Mouse (Mus musculus) CH12.LX (cell line): ENCODE results near the gene Abtb1. TPM values are rescaled to one million over a fixed set of nuclear protein-coding genes. Genes with fewer than 3 reads are reported as not detected.

Source experiments
- DNase-seq: peaks from one replicate; pipeline ENCODE4 v3.0.0-alpha.2; 2013; ENCODE audit errors: extremely low read depth
- H3K27ac ChIP-seq: 2 replicates; pipeline ENCODE4 v1.5.1; 2012; ENCODE audit warnings: low read depth, mild to moderate bottlenecking, control low read depth, moderate library complexity; ENCODE audit not compliant: insufficient read depth
- H3K27me3 ChIP-seq: replicated peaks from 2 replicates; pipeline ENCODE3; 2012; ENCODE audit warnings: inconsistent platforms
- H3K36me3 ChIP-seq, 2 experiments: replicated peaks in 1 of 2; 2 replicates each; pipeline versions ENCODE3 to v1.6.1; 2012; ENCODE audit warnings: inconsistent platforms in 1 of 2, low read length in 1 of 2, mild to moderate bottlenecking in 1 of 2, mixed read lengths in 1 of 2, moderate library complexity in 1 of 2; ENCODE audit not compliant: control insufficient read depth in 1 of 2, insufficient read depth in 1 of 2
- H3K4me1 ChIP-seq, 2 experiments: 2 replicates each; pipeline ENCODE4 v1.6.1; 2012; ENCODE audit warnings: inconsistent platforms in 1 of 2, moderate library complexity in 1 of 2; ENCODE audit not compliant: insufficient read depth in 2 of 2, control insufficient read depth in 1 of 2
- H3K4me2 ChIP-seq: 2 replicates; pipeline ENCODE4 v1.6.1; 2012; ENCODE audit warnings: low read depth, mild to moderate bottlenecking, control low read depth; ENCODE audit not compliant: poor library complexity, insufficient read depth, severe bottlenecking
- H3K4me3 ChIP-seq, 3 experiments: fragments of 150-350 bp in 1 of 3; sonication (generic) in 1 of 3; replicated peaks in 1 of 3; 2 replicates each; pipeline versions ENCODE3 to v1.5.1; 2011 to 2012; ENCODE audit warnings: low read depth in 2 of 3, low read length in 2 of 3, mild to moderate bottlenecking in 2 of 3, moderate library complexity in 2 of 3, control low read depth in 1 of 3, improper control_type of control experiment in 1 of 3, inconsistent platforms in 1 of 3, mixed read lengths in 1 of 3; ENCODE audit not compliant: poor library complexity in 1 of 3
- H3K79me2 ChIP-seq: replicated peaks from 2 replicates; pipeline ENCODE4 v1.6.1; 2012; ENCODE audit warnings: mild to moderate bottlenecking, moderate library complexity; ENCODE audit not compliant: control insufficient read depth, poor library complexity, insufficient read depth, severe bottlenecking; ENCODE audit errors: extremely low read depth
- H3K9ac ChIP-seq: 2 replicates; pipeline ENCODE4 v1.6.1; 2012; ENCODE audit warnings: low read depth, mild to moderate bottlenecking, control low read depth, moderate library complexity; ENCODE audit not compliant: insufficient read depth
- H3K9me3 ChIP-seq: replicated peaks from 2 replicates; pipeline ENCODE3; 2012; ENCODE audit warnings: low read length, inconsistent platforms, mixed read lengths
- BHLHE40 ChIP-seq: IDR thresholded peaks from 2 replicates; pipeline ENCODE4 v1.6.1; 2011; ENCODE audit warnings: mild to moderate bottlenecking, low read depth, low read length, improper control_type of control experiment
- CHD2 ChIP-seq: IDR thresholded peaks from 2 replicates; pipeline ENCODE4 v1.6.1; 2011; ENCODE audit warnings: low read length, improper control_type of control experiment
- CTCF ChIP-seq, 2 experiments: IDR thresholded peaks in 1 of 2; conservative IDR thresholded peaks in 1 of 2; 2 replicates each; pipeline ENCODE4 v1.5.1; 2011 to 2012; ENCODE audit warnings: low read depth in 2 of 2, low read length in 2 of 2, improper control_type of control experiment in 1 of 2, inconsistent platforms in 1 of 2, mild to moderate bottlenecking in 1 of 2, moderate library complexity in 1 of 2
- ELF1 ChIP-seq: IDR thresholded peaks from 2 replicates; pipeline ENCODE4 v1.6.1; 2014; ENCODE audit warnings: low read depth, mild to moderate bottlenecking, inconsistent platforms, low read length, improper control_type of control experiment
- JUN ChIP-seq: IDR thresholded peaks from 2 replicates; pipeline ENCODE4 v1.6.1; 2011; ENCODE audit warnings: low read depth, mild to moderate bottlenecking, low read length, improper control_type of control experiment, moderate library complexity; ENCODE audit not compliant: insufficient read depth
- JUND ChIP-seq: conservative IDR thresholded peaks from 2 replicates; pipeline ENCODE4 v1.6.1; 2011; ENCODE audit warnings: low read depth, low read length, improper control_type of control experiment
- KAT2A ChIP-seq: IDR thresholded peaks from 2 replicates; pipeline ENCODE4 v1.6.1; 2012; ENCODE audit warnings: low read length, improper control_type of control experiment, inconsistent platforms; ENCODE audit not compliant: insufficient replicate concordance
- MAFK ChIP-seq: IDR thresholded peaks from 2 replicates; pipeline ENCODE4 v1.6.1; 2011; ENCODE audit warnings: low read length, improper control_type of control experiment; ENCODE audit not compliant: insufficient replicate concordance
- MAX ChIP-seq: IDR thresholded peaks from 2 replicates; pipeline ENCODE4 v1.6.1; 2011; ENCODE audit warnings: low read length, improper control_type of control experiment
- MXI1 ChIP-seq: IDR thresholded peaks from 2 replicates; pipeline ENCODE4 v1.6.1; 2011; ENCODE audit warnings: mild to moderate bottlenecking, low read depth, low read length, improper control_type of control experiment
- MYC ChIP-seq: IDR thresholded peaks from 2 replicates; pipeline ENCODE4 v1.6.1; 2011; ENCODE audit warnings: low read depth, mild to moderate bottlenecking, improper control_type of control experiment, low read length
- NRF1 ChIP-seq: IDR thresholded peaks from 2 replicates; pipeline ENCODE4 v1.6.1; 2014; ENCODE audit warnings: low read depth, mild to moderate bottlenecking, inconsistent platforms, low read length, improper control_type of control experiment, moderate library complexity
- RAD21 ChIP-seq: IDR thresholded peaks from 2 replicates; pipeline ENCODE4 v1.6.1; 2011; ENCODE audit warnings: low read depth, mild to moderate bottlenecking, low read length, improper control_type of control experiment, moderate library complexity
- RCOR1 ChIP-seq: conservative IDR thresholded peaks from 2 replicates; pipeline ENCODE4 v1.6.1; 2012; ENCODE audit warnings: low read depth, mild to moderate bottlenecking, inconsistent platforms, low read length, improper control_type of control experiment
- SMC3 ChIP-seq: IDR thresholded peaks from 2 replicates; pipeline ENCODE4 v1.6.1; 2011; ENCODE audit warnings: low read depth, low read length, improper control_type of control experiment
- TBP ChIP-seq: conservative IDR thresholded peaks from 2 replicates; pipeline ENCODE4 v1.6.1; 2011; ENCODE audit warnings: low read depth, low read length, improper control_type of control experiment
- TCF12 ChIP-seq: IDR thresholded peaks from 2 replicates; pipeline ENCODE4 v1.6.1; 2014; ENCODE audit warnings: low read depth, mild to moderate bottlenecking, inconsistent platforms, low read length, improper control_type of control experiment
- USF2 ChIP-seq: conservative IDR thresholded peaks from 2 replicates; pipeline ENCODE4 v1.6.1; 2011; ENCODE audit warnings: low read depth, low read length, improper control_type of control experiment
- ZKSCAN1 ChIP-seq: IDR thresholded peaks from 2 replicates; pipeline ENCODE4 v1.6.1; 2012; ENCODE audit warnings: low read depth, inconsistent platforms, low read length, improper control_type of control experiment, borderline replicate concordance
- ZNF384 ChIP-seq: IDR thresholded peaks from 2 replicates; pipeline ENCODE4 v1.6.1; 2012; ENCODE audit warnings: low read depth, low read length, improper control_type of control experiment, inconsistent platforms
- dilution Hi-C: fragments of 300-500 bp; cut with MboI; formaldehyde crosslinking; loops from 2 replicates; pipeline ENCODE4 v1.14.3; 2020; ENCODE audit warnings: low sequenced_read_pairs; ENCODE audit not compliant: extremely low pct_unique_long_range_greater_than_20kb, extremely low pct_ligation_motif_present
- in situ Hi-C: fragments of 300-500 bp; cut with MboI; formaldehyde crosslinking; loops from 3 replicates; pipeline ENCODE4 v1.14.3; 2019; ENCODE audit warnings: low sequenced_read_pairs, low pct_ligation_motif_present, low pct_unique_long_range_greater_than_20kb, mixed read lengths
- polyA plus RNA-seq: library from polyadenylated mRNA; unstranded; fragments of >175 nt; gene quantifications from 2 replicates; pipeline ENCODE4 v1.2.1, GENCODE M21; 2012; ENCODE audit warnings: low read depth; ENCODE audit not compliant: insufficient read length
- total RNA-seq, 2 experiments: library from RNA; depleted of rRNA; stranded (reverse); fragments of 300-350 nt in 1 of 2; fragments of >200 nt in 1 of 2; gene quantifications; 2 replicates each; pipeline ENCODE4 v1.2.3; 2012 to 2014

Gene Abtb1
- total and polyA plus RNA-seq, 3 experiments, result 13.0 to 20.8 (median 18.4) TPM

GRCm38 (mm10) chr6:88855636-88856035 lies 13.9 kb upstream of the Abtb1 start (continued):
- TF ChIP-seq CHD2, result no peak
- no peak for TF ChIP-seq NRF1
- TF ChIP-seq MAFK, result no peak
- no peak for TF ChIP-seq ELF1
- TF ChIP-seq MYC, result no peak

GRCm38 (mm10) chr6:88854509-88854908 lies 12.7 kb upstream of the Abtb1 start:
- no peak overlapping the region for H3K9ac ChIP-seq
- dilution Hi-C loops, result no loop called here
- DNase-seq, result no peak

GRCm38 (mm10) chr6:88850034-88850433 lies 8.2 kb upstream of the Abtb1 start:
- H3K27ac ChIP-seq, result no peak overlapping the region
- H3K9ac ChIP-seq, result no peak overlapping the region
- no peak overlapping the region for H3K4me3 ChIP-seq
- H3K4me2 ChIP-seq, result no peak overlapping the region
- H3K36me3 ChIP-seq, result no peaks in the 10 kb centered on the region
- H3K4me1 ChIP-seq, result peaks cover 4 to 12% of the 10 kb centered on the region in 2 experiments; a peak in 3 of 4 replicates
- peaks cover 5% of the 10 kb centered on the region for H3K9me3 ChIP-seq
- TF ChIP-seq SMC3 (peak; percentile 39), TBP (no peak), CTCF (conservative IDR thresholded peaks at IDR 0.05 in 1 of 2, IDR thresholded peaks at IDR 0.05 in 1 of 2; ENCODE audit: low read depth in 2 of 2, low read length in 2 of 2) (peak in 1 of 2 experiments; percentile 44; a peak in 2 of 4 replicates), ELF1 (no peak), RCOR1 (no peak), ZKSCAN1 (no peak), RAD21 (peak; percentile 20)
- no peaks in the 10 kb centered on the region for H3K79me2 ChIP-seq
- in situ Hi-C loops, result no loop called here
- no peaks in the 10 kb centered on the region for H3K27me3 ChIP-seq
- dilution Hi-C loops, result no loop called here
- DNase-seq, result no peak

More at GRCm38 (mm10) chr6:88854509-88854908, 12.7 kb upstream of the Abtb1 start:
- Histone ChIP-seq H3K27ac (no peak overlapping the region), H3K4me3 (no peak overlapping the region), H3K9me3 (peaks cover 5% of the 10 kb centered on the region), H3K36me3 (no peaks in the 10 kb centered on the region), H3K27me3 (no peaks in the 10 kb centered on the region), H3K4me2 (no peak overlapping the region), H3K4me1 (peaks cover 0 to 15% of the 10 kb centered on the region in 2 experiments; a peak in 2 of 4 replicates), H3K79me2 (no peaks in the 10 kb centered on the region)
- in situ Hi-C loops, result no loop called here
- no peak for TF ChIP-seq MXI1
- no peak for TF ChIP-seq MAFK
- no peak for TF ChIP-seq TCF12
- TF ChIP-seq JUN, result no peak
- TF ChIP-seq ELF1, result no peak
- no peak for TF ChIP-seq ZNF384
- TF ChIP-seq USF2, result no peak
- TF ChIP-seq JUND, result no peak
- TF ChIP-seq KAT2A, result no peak
- TF ChIP-seq NRF1, result no peak
- TF ChIP-seq MAX, result no peak
- TF ChIP-seq BHLHE40, result no peak
- no peak for TF ChIP-seq RAD21
